Mouse (Mus musculus) stomach, embryonic 15.5 days (tissue): ENCODE data around the gene Sec1. TPM values are rescaled to one million over a fixed set of nuclear protein-coding genes. Genes with fewer than 3 reads are reported as not detected.

Experiments used
- ATAC-seq: fragments of 200-750 bp; cut with Nextera tagmentation; 2 replicates; pipeline ENCODE4 v1.8.0; 2017; ENCODE audit warnings: low read depth, moderate number of reproducible peaks, moderate TSS enrichment; ENCODE audit not compliant: insufficient read depth, low FRiP score
- H3K27ac ChIP-seq: fragments of 300-500 bp; sonication (generic); 2 replicates; pipeline ENCODE4 v1.5.1; 2015; ENCODE audit warnings: mild to moderate bottlenecking, inconsistent platforms
- H3K27me3 ChIP-seq: fragments of 300-500 bp; sonication (generic); replicated peaks from 2 replicates; pipeline ENCODE4 v1.6.1; 2015; ENCODE audit warnings: inconsistent platforms
- H3K36me3 ChIP-seq: fragments of 300-500 bp; sonication (generic); 2 replicates; pipeline ENCODE4 v1.6.1; 2015; ENCODE audit warnings: inconsistent platforms
- H3K4me1 ChIP-seq: fragments of 300-500 bp; sonication (generic); 2 replicates; pipeline ENCODE4 v1.6.1; 2015; ENCODE audit warnings: inconsistent platforms
- H3K4me2 ChIP-seq: fragments of 300-500 bp; sonication (generic); 2 replicates; pipeline ENCODE4 v1.6.1; 2015; ENCODE audit warnings: mild to moderate bottlenecking, inconsistent platforms
- H3K4me3 ChIP-seq: fragments of 300-500 bp; sonication (generic); replicated peaks from 2 replicates; pipeline ENCODE4 v1.5.1; 2015; ENCODE audit warnings: inconsistent platforms
- H3K9ac ChIP-seq: fragments of 300-500 bp; sonication (generic); 2 replicates; pipeline ENCODE4 v1.6.1; 2015; ENCODE audit warnings: inconsistent platforms
- H3K9me3 ChIP-seq: fragments of 300-500 bp; sonication (generic); 2 replicates; pipeline ENCODE4 v1.6.1; 2016; ENCODE audit warnings: inconsistent platforms
- WGBS: fragments of 180-500 bp; shearing (Covaris S2); methylation state at CpG from one replicate; pipeline ENCODE4 v1.1.7; 2015; 5-methylcytosine and 5-hydroxymethylcytosine counted together
- polyA plus RNA-seq: library from polyadenylated mRNA; unstranded; fragments of >200 nt; fragmentation: Nextera tagmentation; extraction: Ambion mirVana; gene quantifications from 2 replicates; pipeline ENCODE4 v1.2.1, GENCODE M21; 2015

The Sec1 gene
- polyA plus RNA-seq, 1 experiment from 2014 or later, result 3.6 TPM

DNA sequence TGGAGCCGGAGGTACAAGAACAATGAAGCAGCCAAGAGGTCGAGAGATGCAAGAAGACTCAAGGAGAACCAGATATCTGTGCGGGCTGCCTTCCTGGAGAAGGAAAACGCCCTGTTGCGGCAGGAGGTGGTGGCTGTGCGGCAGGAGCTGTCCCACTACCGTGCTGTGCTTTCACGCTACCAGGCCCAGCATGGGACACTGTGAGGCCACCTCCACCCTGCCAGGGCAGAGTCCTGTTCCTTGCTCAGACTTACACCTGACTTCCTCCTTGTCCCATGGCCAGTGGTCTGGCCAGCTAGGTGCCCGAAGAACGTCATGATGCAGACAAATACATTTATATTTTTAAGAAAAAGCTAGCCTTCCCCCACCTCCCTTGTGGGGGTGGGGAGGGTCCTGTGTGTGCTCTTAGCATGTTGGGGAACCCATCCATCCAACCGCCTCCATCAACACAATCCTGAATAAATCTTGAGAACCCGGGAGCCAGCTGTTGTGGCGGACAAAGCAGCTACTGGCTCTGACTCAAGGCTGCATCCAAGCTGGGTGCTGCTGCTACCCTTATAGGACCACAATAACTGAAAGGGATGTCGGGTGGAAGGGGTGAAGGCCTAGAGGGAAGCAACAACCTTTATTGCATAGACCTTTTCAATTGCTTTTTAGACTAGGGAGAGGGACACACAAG, 15.6 kb upstream of the Sec1 start:
- Histone ChIP-seq H3K36me3 (peaks cover 31% of the 10 kb centered on the region), H3K4me3 (no peak overlapping the region), H3K4me1 (peaks cover 69% of the 10 kb centered on the region), H3K4me2 (no peak overlapping the region), H3K9me3 (no peaks in the 10 kb centered on the region), H3K27me3 (no peaks in the 10 kb centered on the region), H3K9ac (no peak overlapping the region), H3K27ac (no peak overlapping the region; the same call in 1 of the 2 replicates)
- WGBS, result 72% methylated on average over 14 of the region's 14 CpGs
- no peak for ATAC-seq

DNA sequence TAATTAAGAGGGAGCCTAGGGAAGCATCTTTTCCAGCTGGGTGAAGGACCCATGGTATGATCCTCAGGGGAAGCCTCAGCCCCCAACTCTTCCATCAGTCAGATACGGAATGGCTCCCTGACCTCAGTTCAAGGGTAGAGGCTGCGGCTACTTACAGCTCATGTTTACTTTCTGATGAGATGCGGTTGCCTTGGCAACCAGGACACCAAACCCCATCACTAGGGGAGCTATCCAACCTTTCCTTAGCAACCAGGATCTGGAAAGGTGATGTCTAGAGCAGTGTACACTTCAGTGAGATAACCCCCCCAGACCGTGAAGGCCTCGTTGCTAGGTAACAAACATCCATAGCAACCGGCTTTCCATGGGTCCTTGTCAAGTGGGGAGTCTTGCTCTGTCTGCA, 14.8 kb upstream of the Sec1 start:
- H3K4me2 ChIP-seq, result no peak overlapping the region

GRCm38 (mm10) chr7:45708221-45708761, 14.1 kb upstream of the Sec1 start:
- no peak for ATAC-seq
- WGBS, result 27% methylated on average over 13 of the region's 13 CpGs
- H3K9ac ChIP-seq, result no peak overlapping the region

More for the DNA sequence above, 14.8 kb upstream of the Sec1 start:
- no peak overlapping the region for H3K27ac ChIP-seq
- no peak overlapping the region for H3K9ac ChIP-seq
- H3K9me3 ChIP-seq, result no peaks in the 10 kb centered on the region
- H3K4me1 ChIP-seq, result peaks cover 65% of the 10 kb centered on the region
- peaks cover 31% of the 10 kb centered on the region for H3K36me3 ChIP-seq
- no peaks in the 10 kb centered on the region for H3K27me3 ChIP-seq
- ATAC-seq, result no peak
- H3K4me3 ChIP-seq, result no peak overlapping the region
- WGBS, result 36% methylated on average over 6 of the region's 6 CpGs

DNA sequence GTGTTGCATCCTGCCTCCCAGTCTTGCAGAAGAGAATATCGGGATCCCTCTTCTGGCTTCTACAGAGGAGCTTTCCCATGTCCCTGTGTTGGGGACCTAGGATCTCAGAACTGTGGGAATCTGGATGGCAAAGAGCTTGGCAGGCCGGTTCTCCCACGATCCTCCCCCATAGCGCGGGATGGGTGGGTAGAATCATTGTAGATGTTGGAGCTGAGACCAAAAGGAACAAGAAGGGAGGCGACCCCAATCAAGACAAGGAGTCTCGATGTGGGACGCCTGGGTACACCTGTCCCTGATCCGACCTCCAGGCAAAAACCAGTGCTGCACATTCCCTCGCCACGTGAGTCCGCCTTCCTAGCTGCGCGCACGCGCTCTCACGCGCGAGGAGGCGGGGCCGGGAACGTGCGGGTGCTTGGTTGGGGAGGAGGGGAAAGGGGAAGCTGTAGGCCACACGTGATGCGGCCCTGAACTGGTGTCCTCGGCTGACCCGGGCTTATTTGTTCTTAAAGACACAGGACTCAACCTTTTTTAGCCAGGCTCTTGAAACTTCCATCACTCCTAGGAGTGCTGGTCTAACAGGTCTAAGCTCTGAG, 13.3 kb upstream of the Sec1 start:
- Histone ChIP-seq H3K9ac (0 out of 2 replicates have a peak overlapping the region, but pooled peaks have one; percentile 5), H3K27me3 (no peaks in the 10 kb centered on the region), H3K27ac (peak overlapping the region; percentile 95), H3K4me1 (peaks cover 57% of the 10 kb centered on the region), H3K9me3 (no peaks in the 10 kb centered on the region), H3K4me2 (peak overlapping the region; percentile 99), H3K36me3 (peaks cover 19% of the 10 kb centered on the region), H3K4me3 (peak overlapping the region; percentile 69)
- under 1% methylated on average over 27 of the region's 27 CpGs for WGBS
- peak; percentile 12; the same call in 1 of the 2 replicates for ATAC-seq

More at GRCm38 (mm10) chr7:45708221-45708761, 14.1 kb upstream of the Sec1 start:
- H3K9me3 ChIP-seq, result no peaks in the 10 kb centered on the region
- H3K27me3 ChIP-seq, result no peaks in the 10 kb centered on the region
- peak overlapping the region; percentile 69; the same call in 1 of the 2 replicates for H3K4me3 ChIP-seq
- H3K4me1 ChIP-seq, result peaks cover 64% of the 10 kb centered on the region
- H3K36me3 ChIP-seq, result peaks cover 27% of the 10 kb centered on the region
- H3K4me2 ChIP-seq, result peak overlapping the region; percentile 99
- H3K27ac ChIP-seq, result peak overlapping the region; percentile 95; the same call in 1 of the 2 replicates

GRCm38 (mm10) chr7:45706721-45707241, 12.6 kb upstream of the Sec1 start:
- peak overlapping the region; percentile 58 for H3K9ac ChIP-seq
- peak overlapping the region; percentile 95 for H3K27ac ChIP-seq
- no peaks in the 10 kb centered on the region for H3K27me3 ChIP-seq
- under 1% methylated on average over 26 of the region's 45 CpGs for WGBS
- peak overlapping the region; percentile 69 for H3K4me3 ChIP-seq
- peak overlapping the region; percentile 99 for H3K4me2 ChIP-seq
- peaks cover 14% of the 10 kb centered on the region for H3K36me3 ChIP-seq
- ATAC-seq, result no peak
- H3K9me3 ChIP-seq, result no peaks in the 10 kb centered on the region
- peaks cover 53% of the 10 kb centered on the region for H3K4me1 ChIP-seq

GRCm38 (mm10) chr7:45705873-45706281, 11.7 kb upstream of the Sec1 start:
- H3K4me3 ChIP-seq, result peak overlapping the region; percentile 69

DNA sequence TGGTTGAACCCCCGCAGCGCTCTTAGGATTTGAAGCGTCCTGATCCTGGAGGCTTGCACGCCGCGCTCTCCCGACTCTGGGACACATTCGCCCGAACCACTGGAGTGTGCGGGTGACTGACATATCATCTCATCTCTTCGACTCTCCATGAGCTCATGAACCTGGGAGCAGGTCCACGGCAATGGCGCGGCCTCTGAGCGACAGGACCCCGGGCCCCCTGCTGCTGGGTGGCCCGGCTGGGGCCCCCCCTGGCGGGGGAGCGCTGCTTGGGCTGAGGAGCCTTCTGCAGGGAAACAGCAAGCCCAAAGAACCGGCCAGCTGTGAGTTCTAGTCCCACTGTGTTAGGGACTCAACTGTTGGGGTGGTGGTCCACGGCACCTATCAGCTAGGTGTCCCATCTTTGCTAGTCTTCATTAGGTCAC, 11.3 kb upstream of the Sec1 start:
- under 1% methylated on average over 21 of the region's 21 CpGs for WGBS
- H3K27me3 ChIP-seq, result no peaks in the 10 kb centered on the region
- no peaks in the 10 kb centered on the region for H3K9me3 ChIP-seq
- H3K4me2 ChIP-seq, result peak overlapping the region; percentile 99
- H3K9ac ChIP-seq, result peak overlapping the region; percentile 33
- no peak for ATAC-seq
- peaks cover under 1% of the 10 kb centered on the region; the same call in 1 of the 2 replicates for H3K36me3 ChIP-seq
- H3K4me1 ChIP-seq, result peaks cover 50% of the 10 kb centered on the region
- peak overlapping the region; percentile 69 for H3K4me3 ChIP-seq
- H3K27ac ChIP-seq, result peak overlapping the region; percentile 95

More at GRCm38 (mm10) chr7:45705873-45706281, 11.7 kb upstream of the Sec1 start:
- Histone ChIP-seq H3K9me3 (no peaks in the 10 kb centered on the region), H3K9ac (peak overlapping the region; percentile 58; the same call in 1 of the 2 replicates), H3K4me2 (peak overlapping the region; percentile 99), H3K27me3 (no peaks in the 10 kb centered on the region), H3K36me3 (peaks cover 5% of the 10 kb centered on the region), H3K4me1 (peaks cover 52% of the 10 kb centered on the region), H3K27ac (peak overlapping the region; percentile 95)
- ATAC-seq, result no peak
- WGBS, result 0% methylated on average over 7 of the region's 7 CpGs

DNA sequence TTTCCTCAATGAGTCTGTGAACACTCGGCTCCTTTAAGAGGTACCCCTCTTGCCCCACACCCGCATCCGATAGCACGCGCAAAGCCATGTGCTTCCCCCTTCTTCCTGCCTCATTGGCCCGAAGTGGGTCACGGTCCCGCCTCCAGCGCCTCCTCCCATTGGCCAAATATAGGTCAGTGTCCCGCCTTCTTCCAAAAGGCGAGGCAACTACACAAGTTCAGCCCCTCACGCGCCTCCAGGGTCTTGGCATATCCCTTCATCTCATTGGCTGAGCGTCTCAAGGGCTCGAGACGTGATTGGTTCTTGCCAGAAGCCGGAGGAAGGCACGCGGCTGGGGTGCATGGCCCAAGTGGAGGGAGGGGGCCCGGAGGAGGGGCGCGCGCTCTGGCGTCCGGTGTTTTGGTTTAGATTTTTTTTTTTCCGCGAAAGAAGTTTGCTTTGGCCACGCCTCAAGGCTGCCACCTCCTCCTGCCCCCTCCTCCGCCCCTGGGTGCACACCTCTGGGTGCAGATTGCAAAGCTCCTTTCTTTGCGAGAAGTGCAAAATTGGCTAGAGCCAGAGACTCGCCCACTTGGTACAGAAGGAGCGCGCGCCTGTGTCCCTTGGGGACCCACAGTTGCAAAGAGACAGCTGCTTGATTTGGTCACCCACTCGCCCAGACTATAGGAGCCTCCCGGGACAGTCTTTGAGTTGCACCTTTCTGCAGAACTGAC, 10.7 kb upstream of the Sec1 start, which contains the start of gene Dbp:
TSS of gene Dbp (plus strand) at position 359 of the 713 bp plus-strand sequence.
- Histone ChIP-seq H3K27me3 (peaks cover 6% of the 10 kb centered on the region), H3K4me1 (peaks cover 55% of the 10 kb centered on the region)

DNA sequence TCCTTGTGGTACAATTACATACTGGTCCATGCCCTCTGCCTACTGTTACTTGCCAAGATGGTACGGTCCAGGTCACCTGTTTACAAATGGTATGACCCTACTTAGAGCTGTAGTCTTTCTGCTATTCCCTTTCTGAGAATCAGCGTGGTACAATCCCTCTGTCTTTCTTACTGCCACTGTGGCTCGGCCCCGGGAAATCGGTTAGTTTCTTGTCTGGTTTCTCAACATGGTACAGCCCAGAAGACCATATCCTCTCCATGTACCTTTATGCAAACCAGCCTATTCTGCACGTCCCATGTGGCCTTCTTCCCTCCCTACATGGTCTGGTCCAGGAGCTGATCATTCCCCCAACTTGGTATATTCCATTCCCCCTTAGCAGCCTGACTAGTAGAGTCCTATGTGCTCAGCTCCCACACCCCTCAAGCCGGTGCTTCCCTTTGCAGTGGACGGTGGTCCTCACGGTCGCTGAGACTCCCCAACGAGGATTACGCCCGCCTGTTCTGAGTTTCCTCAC, 9.9 kb upstream of the Sec1 start:
- peak overlapping the region; percentile 88 for H3K27ac ChIP-seq
- peaks cover 61% of the 10 kb centered on the region for H3K4me1 ChIP-seq
- 2% methylated on average over 13 of the region's 13 CpGs for WGBS
- peak overlapping the region; percentile 99 for H3K4me2 ChIP-seq
- peak overlapping the region; percentile 69 for H3K4me3 ChIP-seq
- peaks cover 13% of the 10 kb centered on the region for H3K27me3 ChIP-seq
- ATAC-seq, result peak; percentile 41; the same call in 1 of the 2 replicates
- H3K9ac ChIP-seq, result no peak overlapping the region
- H3K9me3 ChIP-seq, result no peaks in the 10 kb centered on the region
- H3K36me3 ChIP-seq, result no peaks in the 10 kb centered on the region

More for the DNA sequence above, 10.7 kb upstream of the Sec1 start, which contains the start of gene Dbp:
- ATAC-seq, result peak; percentile 88
- Histone ChIP-seq H3K27ac (peak within 1 kb of the TSS; percentile 95), H3K36me3 (no peaks in the 10 kb centered on the region), H3K4me3 (peak within 1 kb of the TSS; percentile 69), H3K4me2 (peak within 1 kb of the TSS; percentile 99), H3K9me3 (no peaks in the 10 kb centered on the region), H3K9ac (peak within 1 kb of the TSS; percentile 33)
- under 1% methylated on average over 36 of the region's 36 CpGs for WGBS

DNA sequence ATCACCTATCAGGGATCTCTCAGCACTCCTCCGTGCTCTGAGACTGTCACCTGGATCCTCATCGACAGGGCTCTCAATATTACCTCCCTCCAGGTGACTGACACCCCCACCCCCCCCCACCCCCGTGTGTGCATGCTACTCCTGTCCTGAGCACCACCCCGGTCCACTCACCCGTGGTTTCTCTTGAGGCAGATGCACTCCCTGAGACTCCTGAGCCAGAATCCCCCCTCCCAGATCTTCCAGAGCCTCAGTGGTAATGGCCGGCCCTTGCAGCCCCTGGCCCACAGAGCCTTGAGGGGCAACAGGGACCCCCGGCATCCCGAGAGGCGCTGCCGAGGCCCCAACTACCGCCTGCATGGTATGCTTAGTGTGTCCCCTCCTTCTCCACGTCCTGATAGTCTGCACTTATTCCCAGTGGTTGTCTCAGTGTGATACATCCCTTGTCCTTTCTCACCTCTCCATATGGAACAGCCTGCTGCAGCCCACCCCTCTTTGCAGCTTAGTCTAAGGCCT, 9.4 kb upstream of the Sec1 start:
- Histone ChIP-seq H3K4me3 (peak overlapping the region; percentile 69), H3K9me3 (no peaks in the 10 kb centered on the region), H3K27ac (peak overlapping the region; percentile 88), H3K27me3 (peaks cover 19% of the 10 kb centered on the region), H3K36me3 (no peaks in the 10 kb centered on the region), H3K9ac (no peak overlapping the region), H3K4me1 (peaks cover 56% of the 10 kb centered on the region), H3K4me2 (peak overlapping the region; percentile 99)
- no peak for ATAC-seq
- WGBS, result 41% methylated on average over 12 of the region's 12 CpGs
